Mouse (Mus musculus) right cerebral cortex, adult 2 months (tissue): ENCODE data around the gene Cdc27.

Source experiments
- DNase-seq, 2 experiments: peaks; one replicate each; pipeline ENCODE4 v3.0.0; 2021 to 2022; ENCODE audit warnings: low spot score in 2 of 2

The Cdc27 gene

GRCm38 (mm10) chr11:104488292-104488691, 62.1 kb downstream of the Cdc27 start:
- no peak for DNase-seq

DNA sequence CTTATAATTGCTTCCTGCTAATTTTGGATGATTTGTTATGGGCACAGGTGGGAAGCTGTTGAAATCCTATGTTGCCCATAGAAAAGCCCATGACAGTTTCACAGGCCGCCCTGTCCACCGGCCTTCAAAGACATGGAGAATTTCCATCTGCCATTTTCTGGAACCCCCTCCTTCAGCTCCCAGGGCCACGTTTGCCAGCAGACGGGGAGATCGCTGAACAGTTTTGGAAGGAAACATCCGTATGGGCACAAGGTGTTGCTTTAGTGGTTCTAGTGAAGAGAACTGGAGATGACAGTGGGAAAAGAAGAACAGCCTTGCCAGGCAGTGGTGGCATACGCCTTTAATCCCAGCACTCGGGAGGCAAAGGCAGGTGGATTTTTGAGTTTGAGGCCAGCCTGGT, 68.4 kb downstream of the Cdc27 start:
- DNase-seq = no peak

DNA sequence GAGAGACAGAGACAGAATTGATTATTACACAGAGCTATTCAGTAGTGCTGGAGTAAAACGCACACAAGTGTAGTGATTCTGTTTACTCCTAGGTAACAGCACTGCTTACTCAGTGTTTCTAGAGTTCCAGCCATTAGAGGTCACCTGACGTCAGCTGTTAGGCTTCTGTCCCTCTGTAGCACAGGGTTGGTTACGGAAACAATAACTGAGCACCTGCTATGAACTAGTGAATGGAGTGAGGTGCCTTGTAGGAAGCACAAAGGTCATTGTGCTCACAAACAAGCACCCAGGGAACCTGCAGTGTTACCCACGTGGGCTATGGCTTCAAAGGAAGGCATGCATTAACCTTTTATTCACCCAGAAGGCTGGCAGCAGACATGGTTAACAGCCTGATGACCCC, 70.9 kb downstream of the Cdc27 start:
- DNase-seq = no peak

DNA sequence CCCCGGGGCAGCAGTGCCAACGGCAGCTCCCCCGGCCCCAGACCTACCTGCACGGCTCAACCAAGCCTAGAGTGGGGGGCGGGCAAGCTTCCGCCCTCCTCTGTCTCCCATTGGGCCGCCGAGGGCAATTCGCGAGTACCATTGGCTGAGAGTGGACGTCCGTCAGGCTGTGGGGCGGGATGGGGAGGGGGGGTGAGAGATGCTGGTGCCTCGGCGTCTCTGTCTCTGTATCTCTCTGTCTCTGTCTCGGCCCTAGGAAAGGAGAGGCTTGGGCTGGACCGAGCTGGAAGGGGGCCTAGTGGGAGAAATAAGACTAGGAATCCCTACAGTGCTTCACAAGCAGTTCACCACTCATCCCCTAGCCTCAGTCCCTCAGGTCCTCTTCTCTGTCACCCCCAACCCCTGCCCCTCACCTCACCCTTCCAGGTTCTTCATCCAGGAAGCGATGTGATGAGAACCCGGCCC, 81.0 kb downstream of the Cdc27 start:
- peak; percentile 90 for DNase-seq

GRCm38 (mm10) chr11:104468751-104469268, 81.6 kb downstream of the Cdc27 start, which contains the start of gene Kansl1:
Kansl1 (minus strand) TSS chr11:104468861.
- no peak for DNase-seq

DNA sequence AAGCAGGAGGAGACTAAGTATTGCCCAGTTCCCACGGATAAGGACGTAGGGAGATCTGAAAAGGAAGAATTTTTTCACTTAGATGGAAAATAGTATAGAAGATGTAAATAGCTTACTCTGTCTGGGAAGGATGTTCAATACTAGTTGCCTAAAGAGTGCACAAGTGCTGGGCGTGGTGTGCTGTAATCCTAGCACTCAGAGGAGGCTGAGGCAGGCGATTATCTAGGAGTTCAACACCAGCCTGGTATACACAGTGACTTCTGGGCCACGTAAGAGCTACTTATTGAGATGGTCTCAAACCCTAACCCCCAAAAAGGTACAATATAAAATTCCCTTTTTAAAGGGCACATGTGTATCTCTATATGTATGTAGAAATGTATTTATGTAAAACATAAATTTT, 82.7 kb downstream of the Cdc27 start:
- no peak for DNase-seq

GRCm38 (mm10) chr11:104461551-104461950, 88.9 kb downstream of the Cdc27 start:
- peak; percentile 53 to 66 for DNase-seq

- DNase-seq = no peak
Observed at GRCm38 (mm10) chr11:104459671-104460070, 90.7 kb downstream of the Cdc27 start.

DNA sequence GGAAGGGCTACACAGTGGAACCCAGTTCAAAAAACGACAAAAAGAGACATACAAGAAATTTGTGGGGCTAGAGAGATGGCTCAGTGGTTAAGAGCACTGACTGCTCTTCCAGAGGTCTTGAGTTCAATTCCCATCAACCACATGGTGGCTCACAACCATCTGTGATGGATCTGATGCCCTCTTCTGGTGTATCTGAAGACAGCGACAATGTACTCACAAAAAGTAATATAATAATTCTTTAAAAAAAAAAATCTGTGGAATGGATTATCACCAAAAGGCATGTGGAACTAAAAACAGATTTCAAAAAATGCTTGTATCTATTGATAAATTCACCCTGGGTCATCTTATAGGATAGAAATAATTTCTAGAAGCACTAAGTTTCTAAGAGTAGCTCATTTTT, 91.9 kb downstream of the Cdc27 start:
- no peak for DNase-seq
